Mouse (Mus musculus) cerebellum, postnatal 4 days (tissue): Measurements from ENCODE around the gene Psmb2.

Source experiments
- DNase-seq, 2 experiments: peaks; one replicate each; pipeline ENCODE4 v3.0.0; 2022; ENCODE audit warnings: low spot score in 2 of 2, mixed read lengths in 1 of 2

Psmb2 gene

DNA sequence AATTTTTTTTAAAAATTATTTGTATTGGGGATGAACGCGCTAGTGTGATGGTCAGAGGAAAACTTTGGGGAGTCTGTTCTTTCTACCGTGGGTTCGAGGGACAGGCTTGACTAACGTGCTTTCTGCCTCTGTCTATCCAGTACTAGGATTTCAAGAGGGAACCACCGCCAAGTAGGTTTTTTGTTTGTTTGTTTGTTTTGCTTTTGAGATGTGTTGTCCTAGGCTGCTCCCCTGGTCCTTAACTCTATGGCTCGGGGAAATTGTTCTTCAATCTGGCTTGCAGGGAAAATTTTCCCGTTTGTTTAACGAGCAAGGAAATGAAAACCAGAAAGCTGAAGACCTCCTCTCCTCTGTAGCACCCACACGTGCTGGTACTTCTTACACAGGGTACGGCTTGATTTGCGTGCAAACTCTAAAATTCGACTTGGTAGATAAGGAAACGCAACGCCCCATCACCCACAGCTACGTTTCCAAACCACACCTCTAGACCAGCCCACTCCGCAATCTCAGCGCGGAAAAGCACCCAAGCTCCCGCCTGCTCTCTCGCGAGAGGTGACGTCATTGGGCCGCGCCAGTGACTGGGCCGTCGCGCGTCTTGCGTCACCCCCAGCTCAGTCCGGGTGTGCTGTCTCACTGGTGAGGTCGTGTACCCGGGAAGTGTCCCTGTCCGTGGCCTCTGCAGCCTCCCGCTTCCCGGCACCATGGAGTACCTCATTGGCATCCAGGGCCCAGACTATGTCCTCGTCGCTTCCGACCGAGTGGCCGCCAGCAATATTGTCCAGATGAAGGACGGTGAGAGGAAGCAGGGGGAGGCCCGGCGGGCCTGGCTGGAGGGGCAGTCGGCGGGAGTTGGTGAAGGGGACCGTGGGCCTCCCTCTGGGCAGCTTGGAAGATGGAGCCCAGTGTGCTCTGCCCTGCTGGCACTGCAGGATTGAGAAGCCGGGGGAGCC lies at the start of gene Psmb2:
Gene Psmb2 (plus strand): TSS at position 577 of the 950 bp plus-strand sequence.
- DNase-seq, result peak; percentile 99 to 100

- DNase-seq, result no peak
Observed at GRCm38 (mm10) chr4:126631922-126632321, 45.5 kb upstream of the Psmb2 start.

- no peak for DNase-seq
Observed at GRCm38 (mm10) chr4:126632668-126633067, 44.8 kb upstream of the Psmb2 start.

DNA sequence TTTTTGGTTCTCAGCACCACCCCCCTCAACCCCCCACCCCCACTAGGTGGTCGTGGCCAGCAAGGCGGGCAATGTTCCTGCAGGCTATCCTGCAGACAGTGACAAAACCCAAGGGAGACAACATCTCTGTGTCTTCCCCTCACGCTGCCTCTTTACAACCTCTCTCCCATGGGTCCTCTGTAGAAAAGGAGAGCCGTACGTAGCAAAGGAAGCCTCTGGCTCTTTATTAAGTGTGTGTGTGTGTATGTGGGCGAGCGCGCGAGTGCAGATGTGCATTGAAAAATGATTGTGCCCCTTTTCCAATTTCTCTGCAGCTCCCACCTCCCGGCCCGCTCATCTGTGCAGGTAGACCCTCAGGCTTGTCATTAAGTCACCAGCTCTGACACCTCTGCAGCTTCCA lies 41.1 kb upstream of the Psmb2 start:
- no peak for DNase-seq

DNA sequence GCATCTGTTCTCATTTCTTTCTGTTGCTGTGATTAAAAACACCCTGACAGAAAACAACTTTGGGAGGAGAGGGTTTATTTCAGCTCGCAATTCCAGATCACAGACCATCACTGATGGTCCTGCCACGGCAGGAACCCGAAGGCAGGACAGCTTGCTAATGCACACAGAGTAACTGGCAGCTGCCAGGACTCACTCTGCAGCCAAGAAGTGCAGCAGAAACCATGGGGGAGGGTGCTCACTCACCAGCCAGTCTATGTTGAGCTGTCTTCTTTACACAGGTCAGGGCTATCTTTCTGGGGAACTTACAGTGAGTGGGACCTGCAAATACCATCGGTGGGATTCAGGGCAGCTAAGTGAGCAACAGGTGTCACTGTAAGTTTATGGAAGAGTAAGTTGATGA lies 40.0 kb upstream of the Psmb2 start:
- no peak for DNase-seq

DNA sequence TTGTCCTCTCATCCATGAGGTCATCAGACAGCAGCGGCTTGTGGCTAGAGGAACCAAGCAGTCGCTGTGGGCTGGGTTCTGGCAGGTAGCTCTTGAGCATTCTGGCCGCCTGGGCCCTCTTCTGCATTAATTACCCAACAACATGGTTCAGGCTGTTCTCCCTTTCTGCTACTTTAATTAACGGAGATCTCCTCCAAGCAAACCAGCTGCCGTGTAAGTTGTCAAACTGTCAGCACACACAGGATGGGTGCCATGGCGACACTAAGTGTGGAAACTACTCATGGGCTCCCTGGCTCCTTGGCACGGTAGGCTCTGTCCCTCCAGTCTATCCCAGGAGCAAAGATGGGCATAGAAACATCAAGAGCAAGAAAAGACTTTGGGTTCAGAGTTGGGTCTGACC lies 38.1 kb upstream of the Psmb2 start:
- no peak for DNase-seq

GRCm38 (mm10) chr4:126641901-126642300 lies 35.5 kb upstream of the Psmb2 start:
- DNase-seq, result no peak

GRCm38 (mm10) chr4:126643815-126644214 lies 33.6 kb upstream of the Psmb2 start:
- no peak for DNase-seq

DNA sequence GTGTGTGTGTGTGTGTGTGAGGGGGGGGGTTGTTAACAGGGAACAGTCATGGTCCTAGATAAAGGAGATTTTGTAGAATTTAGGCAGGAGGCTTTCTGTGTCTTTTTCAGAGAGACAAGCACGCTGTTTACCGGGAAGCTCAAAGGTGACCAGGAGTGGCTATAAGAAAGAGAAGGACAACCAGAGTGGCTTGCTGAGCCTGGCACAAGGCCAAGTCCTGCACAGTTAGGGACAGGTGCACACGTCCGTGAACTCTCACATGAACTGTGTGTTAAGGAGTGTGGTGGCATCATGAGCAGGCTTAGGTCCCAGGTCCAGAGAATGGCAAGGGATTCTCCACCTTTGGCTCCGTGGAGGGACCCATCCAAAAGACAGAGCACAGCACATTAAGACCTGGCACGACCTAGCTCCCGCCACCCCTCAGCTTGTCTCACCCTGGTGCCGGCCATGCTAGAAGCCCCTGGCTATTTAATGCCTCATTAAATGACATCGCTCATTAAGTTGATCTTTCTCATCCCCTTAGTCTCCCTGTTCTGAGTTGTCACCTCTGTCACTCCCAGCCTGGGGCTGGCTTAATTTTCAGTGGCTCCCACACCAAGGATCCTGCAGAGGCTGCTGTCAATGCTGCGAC lies 33.0 kb upstream of the Psmb2 start:
- no peak for DNase-seq

GRCm38 (mm10) chr4:126647996-126648910 lies 29.2 kb upstream of the Psmb2 start:
- DNase-seq, result peak in 1 of 2 experiments; percentile 34

GRCm38 (mm10) chr4:126653148-126653547 lies 24.3 kb upstream of the Psmb2 start:
- DNase-seq, result no peak

DNA sequence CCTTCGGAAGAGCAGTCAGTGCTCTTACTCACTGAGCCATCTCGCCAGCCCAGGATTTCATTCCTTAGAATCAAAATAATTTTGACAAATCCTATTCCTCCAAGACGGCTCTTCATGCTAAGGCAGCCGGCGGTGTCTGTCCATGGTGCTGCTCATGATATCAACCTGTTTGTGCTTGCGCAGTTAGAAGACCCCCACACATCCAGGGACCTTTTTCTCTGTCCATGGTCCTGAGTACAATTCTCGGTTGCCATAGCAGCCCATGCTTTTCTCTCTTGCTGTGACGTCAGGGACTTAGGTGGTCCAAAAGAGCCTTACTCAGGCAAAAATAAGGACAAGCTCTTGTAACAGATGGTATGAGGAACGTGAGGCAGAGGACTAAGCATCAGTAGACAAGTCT lies 22.1 kb upstream of the Psmb2 start:
- no peak for DNase-seq

DNA sequence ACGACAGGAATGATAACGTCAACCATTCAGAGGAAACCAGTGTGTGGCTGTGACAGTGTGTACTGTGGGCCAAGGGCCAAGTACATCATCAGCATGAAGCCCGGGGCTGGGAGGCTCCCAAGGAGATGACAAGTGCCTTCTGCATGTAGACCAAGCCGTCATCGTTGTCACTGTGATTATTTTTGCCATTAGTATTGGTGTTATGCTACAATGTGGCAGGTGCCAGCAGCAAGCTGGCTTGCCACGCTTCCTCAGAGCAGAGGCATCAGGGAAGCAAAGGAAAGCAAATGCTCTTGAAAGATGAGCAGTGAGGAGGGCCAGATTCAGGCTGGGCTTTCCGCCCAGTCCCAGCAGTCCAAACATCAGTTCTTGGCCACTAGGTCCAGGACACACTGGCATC lies 16.2 kb upstream of the Psmb2 start:
- DNase-seq, result peak; percentile 28 to 56

GRCm38 (mm10) chr4:126667075-126667474 lies 10.4 kb upstream of the Psmb2 start:
- no peak for DNase-seq

DNA sequence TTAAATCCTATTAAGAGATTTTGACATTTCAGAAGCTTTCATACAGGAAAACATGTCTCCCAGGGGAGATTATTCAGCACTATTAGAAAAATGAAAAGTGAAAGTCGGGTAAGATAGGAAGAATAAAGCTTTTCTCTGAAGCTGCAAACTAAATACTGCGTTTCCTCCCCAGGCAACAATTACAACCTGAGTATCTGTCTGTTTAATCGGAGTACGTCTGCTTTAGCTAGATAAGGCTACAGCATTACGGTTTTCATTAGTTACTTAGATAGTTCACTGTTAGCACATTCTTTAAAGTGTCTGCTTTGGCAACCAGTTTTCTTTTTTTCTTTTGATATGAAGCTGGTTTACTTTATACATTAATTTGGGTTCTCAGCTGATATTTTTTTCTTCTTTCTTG lies 4.9 kb downstream of the Psmb2 start:
- no peak for DNase-seq

DNA sequence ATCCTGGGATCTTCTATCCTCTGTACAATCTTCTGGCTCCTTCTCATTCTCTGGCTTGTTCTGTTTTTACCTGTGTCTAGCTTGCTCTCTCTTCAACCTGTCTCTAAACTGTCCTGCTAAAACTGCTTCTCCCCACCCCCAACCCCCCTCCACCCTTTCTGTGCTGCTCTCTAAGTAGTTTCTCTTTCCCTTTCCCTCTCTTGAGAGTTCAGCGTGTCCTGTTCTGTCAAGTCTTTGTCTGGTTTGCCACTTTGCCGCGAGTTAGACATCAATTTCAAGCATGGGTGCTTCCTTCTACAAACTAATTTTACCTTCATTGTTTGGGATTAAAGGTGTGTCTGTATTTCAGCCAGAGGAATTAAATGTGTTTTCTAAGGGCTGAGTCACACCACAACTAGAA lies 5.7 kb downstream of the Psmb2 start:
- DNase-seq, result no peak

- no peak for DNase-seq
Observed at GRCm38 (mm10) chr4:126689457-126689856, 12.0 kb downstream of the Psmb2 start.

DNA sequence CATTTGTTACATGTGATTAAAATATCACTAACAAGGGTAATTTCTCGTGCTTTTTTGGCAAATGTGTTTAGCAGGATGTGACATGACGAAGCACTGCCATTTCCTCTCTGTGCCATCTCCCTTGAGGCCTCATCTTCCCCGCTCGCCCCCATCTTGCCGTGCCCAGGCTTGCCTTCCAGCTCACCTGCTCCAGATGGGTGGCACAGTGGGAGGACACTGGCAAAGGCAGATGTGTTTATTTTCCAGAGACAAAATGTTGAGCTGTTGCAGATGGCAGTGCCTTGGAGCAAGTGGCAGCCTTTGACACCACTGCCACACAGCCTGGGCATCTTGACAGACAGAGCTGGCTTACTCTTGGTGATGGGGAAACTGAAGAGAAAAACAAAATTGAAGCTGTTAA lies 15.6 kb downstream of the Psmb2 start:
- DNase-seq, result no peak

DNA sequence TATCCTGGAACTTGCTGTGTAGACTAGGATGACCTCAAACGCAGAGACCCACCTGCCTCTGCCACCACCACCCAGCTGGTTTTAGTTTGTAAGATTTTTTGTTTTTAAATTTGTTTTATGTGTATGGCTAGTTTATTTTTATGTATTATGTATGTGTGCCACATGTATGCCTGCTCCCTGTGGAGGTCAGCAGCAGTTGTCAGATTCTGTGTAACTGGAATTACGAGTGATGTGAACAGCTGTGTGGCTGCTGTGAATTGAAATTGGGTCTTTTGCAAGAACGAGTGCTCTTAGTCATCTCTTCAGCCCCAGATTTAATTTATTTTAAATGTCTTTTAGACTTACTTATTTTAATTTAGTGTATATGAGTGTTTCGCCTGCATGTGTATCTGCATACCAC lies 19.5 kb downstream of the Psmb2 start:
- no peak for DNase-seq

DNA sequence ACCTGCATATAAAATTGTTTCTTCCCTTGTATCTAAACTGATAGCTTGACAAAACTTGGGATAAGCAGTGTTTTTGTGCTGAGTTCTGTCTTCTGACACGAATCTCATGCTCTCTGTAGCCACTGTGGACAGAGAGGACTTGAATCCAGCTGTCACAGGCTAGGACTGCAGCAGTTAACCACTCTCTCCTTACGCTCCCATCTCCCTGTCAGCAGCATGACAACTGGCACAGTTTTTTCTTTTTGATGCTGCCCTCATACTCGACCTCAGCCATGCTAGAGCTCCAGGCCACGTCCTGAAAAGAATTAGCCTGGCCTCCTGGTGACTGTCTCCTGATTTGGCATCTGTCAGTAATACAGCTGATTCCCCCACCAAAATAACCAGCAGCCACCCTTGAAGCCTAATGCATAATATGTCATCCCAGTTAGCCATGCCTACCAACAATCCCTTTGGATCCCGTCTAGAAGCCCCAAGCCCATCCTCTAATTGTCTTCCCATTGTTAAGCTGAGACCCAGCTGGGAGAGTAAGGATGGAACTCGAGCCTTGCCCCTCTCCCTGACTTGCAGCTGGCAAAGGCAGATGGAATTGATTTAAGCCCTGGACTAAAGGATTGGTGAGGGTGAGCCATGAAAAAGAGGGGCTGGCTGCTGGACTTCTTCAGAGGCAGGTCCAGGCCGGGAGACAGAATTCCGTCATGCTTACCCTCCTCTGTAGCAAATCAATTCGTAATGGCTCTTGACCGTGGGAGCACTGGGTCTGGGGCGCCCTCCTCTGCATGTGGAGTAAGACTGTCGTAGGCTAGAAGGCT lies 29.4 kb downstream of the Psmb2 start:
- DNase-seq, result peak in 1 of 2 experiments; percentile 20

GRCm38 (mm10) chr4:126707439-126707826 lies 30.0 kb downstream of the Psmb2 start:
- no peak for DNase-seq
